Mouse (Mus musculus) spleen, adult 2 months (tissue): ENCODE data around the gene Fgfr2.

Experiments
- CTCF ChIP-seq: fragments of 200-500 bp; IDR thresholded peaks from 2 replicates; pipeline ENCODE4 v1.5.1; 2011; ENCODE audit warnings: mild to moderate bottlenecking, inconsistent platforms; ENCODE audit not compliant: insufficient read depth, insufficient read length, insufficient replicate concordance; ENCODE audit errors: extremely low read depth
- POLR2A ChIP-seq: fragments of 200-500 bp; IDR thresholded peaks from 2 replicates; pipeline ENCODE4 v1.6.1; 2011; ENCODE audit warnings: low read depth, low read length, inconsistent platforms

GRCm38 (mm10) chr7:133050681-133051080 lies 72.5 kb downstream of the Fgfr2 start:
- TF ChIP-seq CTCF (no peak), POLR2A (no peak)
